Mouse (Mus musculus): ENCODE data around the gene Cpne9. TPM values are rescaled to one million over a fixed set of nuclear protein-coding genes. Genes with fewer than 3 reads are reported as not detected.
A peak's percentile ranks its signal among the peaks of the same experiment; 100 is the strongest.

The Cpne9 gene
- 0.05 and 0.12 TPM in 2 replicates for polyA plus RNA-seq (2014; fragmentation: Nextera tagmentation; extraction: Ambion mirVana)

DNA sequence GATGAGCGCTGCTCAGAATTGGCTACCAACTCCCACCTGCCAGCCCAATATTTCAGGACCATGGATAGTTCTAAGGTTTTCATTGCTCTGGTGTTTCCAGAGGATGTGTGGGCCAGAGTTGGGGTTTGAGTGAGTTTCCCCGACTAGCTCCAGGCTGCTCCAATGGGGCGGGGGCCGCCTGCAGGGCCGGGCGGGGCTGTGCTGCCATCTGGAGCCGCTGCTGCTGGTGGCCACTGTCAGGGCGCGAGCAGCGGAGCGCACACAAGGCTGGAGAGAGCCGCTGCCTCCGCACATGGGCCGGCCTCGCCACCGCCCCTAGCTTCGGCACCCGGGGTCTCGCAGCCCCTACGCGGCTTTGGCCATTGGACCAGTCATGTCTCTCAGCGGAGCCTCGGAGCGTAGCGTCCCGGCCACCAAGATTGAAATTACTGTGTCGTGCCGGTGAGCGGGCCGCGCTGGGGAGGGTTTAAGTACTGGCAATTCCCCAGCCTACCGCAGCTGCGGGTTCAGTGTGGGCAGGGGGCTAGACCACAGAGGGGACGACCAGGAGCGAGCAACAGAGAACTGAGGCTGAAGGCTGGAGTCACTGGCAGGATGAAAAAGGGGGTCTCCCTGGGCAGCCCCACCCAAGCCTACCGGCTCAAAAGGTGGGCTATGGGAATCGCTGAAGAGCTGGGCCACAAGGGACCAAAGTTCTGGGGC lies at the start of gene Cpne9:
Cpne9 (plus strand) TSS at position 207 of the 702 bp plus-strand sequence.
- no peak within 1 kb of the TSS for H3K27ac ChIP-seq (ENCODE audit: low read depth)
- H3K4me1 ChIP-seq (replicated peaks; ENCODE audit: control insufficient read depth, insufficient read depth, low read length): no peaks in the 10 kb centered on the region
- DNase-seq (ENCODE audit: low spot score) (peak; percentile 67), ATAC-seq (replicated peaks; ENCODE audit: low FRiP score, low TSS enrichment, low read depth) (peak; percentile 75)
- H3K27me3 ChIP-seq (replicated peaks; ENCODE audit: control insufficient read depth, insufficient read depth, low read length): peaks cover 34% of the 10 kb centered on the region
- peaks cover 4% of the 10 kb centered on the region; the same call in 1 of the 2 replicates for H3K36me3 ChIP-seq (ENCODE audit: control insufficient read depth, insufficient read depth, low read length)
- no peaks in the 10 kb centered on the region for H3K9me3 ChIP-seq (ENCODE audit: control insufficient read depth, low read length)
- H3K9ac ChIP-seq (ENCODE audit: low read length): no peak within 1 kb of the TSS
- WGBS: 2% methylated on average over 37 of the region's 37 CpGs
- H3K4me2 ChIP-seq (ENCODE audit: low read length): peak within 1 kb of the TSS; percentile 28
- no peak within 1 kb of the TSS; the same call in 1 of the 2 replicates for H3K4me3 ChIP-seq (ENCODE audit: low read depth, low read length)

DNA sequence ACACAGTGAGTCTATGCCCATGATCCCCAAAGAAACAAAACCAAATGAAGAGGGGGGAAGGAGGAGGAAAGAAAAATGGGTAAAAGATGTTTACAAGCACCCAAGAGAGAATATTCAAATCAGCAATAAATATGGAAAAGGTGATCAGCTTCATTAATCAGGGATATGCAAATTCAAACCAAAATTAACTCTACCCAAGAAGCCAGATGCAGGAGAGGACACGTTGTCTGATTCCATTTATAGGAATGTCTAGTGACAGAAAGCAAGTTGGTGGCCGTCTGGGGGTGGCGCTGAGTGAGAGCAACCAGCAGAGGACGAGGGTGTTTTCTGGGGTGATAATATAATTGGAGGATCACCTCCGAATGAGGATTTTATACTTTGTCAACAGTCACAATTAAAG lies 47.0 kb upstream of the Cpne9 start:
- Histone ChIP-seq H3K9me3 (ENCODE audit: control insufficient read depth, low read length) (no peaks in the 10 kb centered on the region), H3K4me2 (ENCODE audit: low read length) (no peak overlapping the region), H3K4me1 (replicated peaks; ENCODE audit: control insufficient read depth, insufficient read depth, low read length) (peaks cover 8% of the 10 kb centered on the region), H3K27ac (ENCODE audit: low read depth) (no peak overlapping the region), H3K27me3 (replicated peaks; ENCODE audit: control insufficient read depth, insufficient read depth, low read length) (no peaks in the 10 kb centered on the region), H3K4me3 (ENCODE audit: low read depth, low read length) (no peak overlapping the region), H3K36me3 (ENCODE audit: control insufficient read depth, insufficient read depth, low read length) (peaks cover 4% of the 10 kb centered on the region; the same call in 1 of the 2 replicates), H3K9ac (ENCODE audit: low read length) (no peak overlapping the region)
- no peak for DNase-seq (ENCODE audit: low spot score)
- ATAC-seq (replicated peaks; ENCODE audit: low FRiP score, low TSS enrichment, low read depth): no peak
- 59% methylated on average over 5 of the region's 5 CpGs for WGBS

DNA sequence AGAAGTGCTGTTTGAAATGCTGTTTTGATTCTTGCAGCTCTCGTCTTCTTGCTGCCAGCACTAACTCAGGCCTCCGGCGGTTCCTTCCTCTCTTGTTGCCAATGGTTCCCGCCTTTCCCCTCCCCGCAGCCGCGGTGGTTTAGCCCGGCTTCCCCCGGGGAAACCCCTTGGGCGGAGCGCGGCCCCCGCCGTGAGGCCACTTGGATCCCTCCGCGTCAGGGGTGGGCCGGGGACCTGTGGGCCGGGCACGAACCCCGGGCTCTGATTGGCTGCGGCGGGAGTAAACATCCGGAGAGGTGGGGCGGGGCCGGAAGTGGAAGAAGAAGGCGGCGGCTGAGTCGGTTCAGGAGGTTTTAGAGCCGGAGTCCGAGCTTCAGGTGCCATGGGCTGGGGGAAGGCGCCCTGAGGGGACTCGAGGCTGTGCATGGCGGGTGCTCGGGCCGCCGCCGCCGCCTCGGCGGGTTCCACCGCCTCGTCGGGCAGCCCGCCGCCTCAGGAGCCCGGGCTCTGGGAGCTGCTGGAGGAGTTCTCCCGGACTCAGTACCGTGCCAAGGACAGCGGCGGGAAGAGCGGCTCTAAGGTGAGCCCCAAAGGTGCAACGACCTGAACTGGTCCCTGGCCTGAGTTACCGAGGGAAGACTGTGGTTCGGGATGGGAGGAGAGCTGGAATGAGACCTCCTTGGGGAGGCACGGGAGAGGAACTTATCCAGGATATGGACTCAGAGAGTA lies 44.4 kb upstream of the Cpne9 start, which contains the start of gene Mtmr14:
Mtmr14 (plus strand) TSS at position 302 of the 729 bp plus-strand sequence.
- Histone ChIP-seq H3K4me1 (replicated peaks; ENCODE audit: control insufficient read depth, insufficient read depth, low read length) (peaks cover 8% of the 10 kb centered on the region), H3K4me3 (ENCODE audit: low read depth, low read length) (peak within 1 kb of the TSS; percentile 93), H3K36me3 (ENCODE audit: control insufficient read depth, insufficient read depth, low read length) (peaks cover 19% of the 10 kb centered on the region), H3K4me2 (ENCODE audit: low read length) (peak within 1 kb of the TSS; percentile 91), H3K9me3 (ENCODE audit: control insufficient read depth, low read length) (no peaks in the 10 kb centered on the region), H3K9ac (ENCODE audit: low read length) (peak within 1 kb of the TSS; percentile 71), H3K27me3 (replicated peaks; ENCODE audit: control insufficient read depth, insufficient read depth, low read length) (no peaks in the 10 kb centered on the region), H3K27ac (ENCODE audit: low read depth) (no peak within 1 kb of the TSS)
- under 1% methylated on average over 54 of the region's 55 CpGs for WGBS
- peak; percentile 99 for ATAC-seq (replicated peaks; ENCODE audit: low FRiP score, low TSS enrichment, low read depth)
- DNase-seq (ENCODE audit: low spot score): peak; percentile 99

DNA sequence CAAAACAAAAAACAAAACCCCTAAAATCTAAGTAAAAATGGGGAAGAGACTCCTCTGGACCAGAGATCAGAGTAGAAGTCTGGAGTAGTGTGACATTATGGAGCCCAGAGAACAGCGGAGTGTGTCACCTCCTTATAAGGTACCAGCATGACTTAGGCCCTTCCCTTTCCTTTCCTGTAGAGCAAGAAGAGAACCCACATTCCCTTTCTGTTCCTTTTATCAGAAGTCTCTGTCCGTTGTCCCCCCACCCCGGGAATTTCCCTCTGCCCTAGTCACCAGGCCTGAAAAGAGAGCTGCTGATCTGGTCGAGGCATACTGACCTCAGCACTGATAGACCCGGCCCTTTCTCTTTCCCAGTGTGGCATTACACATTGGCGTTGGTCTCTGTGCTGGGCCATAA lies 43.7 kb upstream of the Cpne9 start:
- no peak for ATAC-seq (replicated peaks; ENCODE audit: low FRiP score, low TSS enrichment, low read depth)

DNA sequence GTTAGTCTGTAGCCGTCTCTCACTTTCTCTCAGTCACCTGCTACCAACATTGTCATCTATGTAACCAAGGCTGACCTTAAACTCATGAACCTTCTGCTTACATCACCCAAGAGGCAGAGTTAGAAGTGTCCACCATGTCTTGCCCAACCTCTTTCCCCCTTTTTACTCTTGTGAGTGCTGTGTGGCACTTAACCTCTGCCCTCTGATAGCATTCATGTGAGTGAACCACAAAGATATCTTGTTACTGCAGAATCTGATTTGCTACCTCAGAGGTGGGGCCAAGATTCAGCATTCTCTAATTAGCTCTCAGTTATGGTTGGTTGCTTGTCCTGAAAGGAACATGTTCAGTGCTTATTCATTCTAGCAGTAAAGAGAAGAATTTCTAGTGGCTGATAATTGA lies 39.4 kb upstream of the Cpne9 start:
- ATAC-seq (replicated peaks; ENCODE audit: low FRiP score, low TSS enrichment, low read depth): no peak
- H3K36me3 ChIP-seq (ENCODE audit: control insufficient read depth, insufficient read depth, low read length): peaks cover 35% of the 10 kb centered on the region
- no peaks in the 10 kb centered on the region for H3K9me3 ChIP-seq (ENCODE audit: control insufficient read depth, low read length)
- DNase-seq (ENCODE audit: low spot score): no peak
- H3K9ac ChIP-seq (ENCODE audit: low read length): no peak overlapping the region
- WGBS: 93% methylated on average over 1 of the region's 1 CpGs
- H3K4me1 ChIP-seq (replicated peaks; ENCODE audit: control insufficient read depth, insufficient read depth, low read length): peaks cover 8% of the 10 kb centered on the region
- no peaks in the 10 kb centered on the region for H3K27me3 ChIP-seq (replicated peaks; ENCODE audit: control insufficient read depth, insufficient read depth, low read length)
- no peak overlapping the region for H3K4me2 ChIP-seq (ENCODE audit: low read length)
- H3K27ac ChIP-seq (ENCODE audit: low read depth): no peak overlapping the region
- no peak overlapping the region for H3K4me3 ChIP-seq (ENCODE audit: low read depth, low read length)

More for the DNA sequence above, 43.7 kb upstream of the Cpne9 start:
- Histone ChIP-seq H3K4me1 (replicated peaks; ENCODE audit: control insufficient read depth, insufficient read depth, low read length) (peaks cover 8% of the 10 kb centered on the region), H3K27me3 (replicated peaks; ENCODE audit: control insufficient read depth, insufficient read depth, low read length) (no peaks in the 10 kb centered on the region), H3K27ac (ENCODE audit: low read depth) (no peak overlapping the region), H3K9me3 (ENCODE audit: control insufficient read depth, low read length) (no peaks in the 10 kb centered on the region), H3K4me2 (ENCODE audit: low read length) (peak overlapping the region; percentile 91), H3K36me3 (ENCODE audit: control insufficient read depth, insufficient read depth, low read length) (peaks cover 26% of the 10 kb centered on the region), H3K4me3 (ENCODE audit: low read depth, low read length) (peak overlapping the region; percentile 93), H3K9ac (ENCODE audit: low read length) (peak overlapping the region; percentile 71)
- WGBS: 27% methylated on average over 6 of the region's 6 CpGs
- no peak for DNase-seq (ENCODE audit: low spot score)

DNA sequence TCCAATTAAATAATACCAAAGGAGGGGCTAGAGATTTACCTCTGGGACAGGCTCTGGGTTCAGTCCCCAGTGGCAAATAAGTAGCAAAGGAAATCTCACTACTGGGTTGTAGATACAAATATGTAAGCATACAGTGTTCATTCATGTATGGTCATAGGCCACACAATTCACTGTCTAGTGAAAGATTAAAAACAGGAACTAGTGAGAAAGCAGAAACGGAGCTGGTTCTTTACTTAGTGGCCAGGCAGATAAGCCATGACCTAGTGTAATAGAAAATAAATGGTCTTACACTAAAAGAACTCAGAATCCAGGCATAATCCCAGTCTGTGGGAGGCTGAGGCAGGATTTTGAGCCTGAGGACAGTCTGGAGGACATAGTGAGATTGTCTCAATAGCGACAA lies 36.5 kb upstream of the Cpne9 start:
- H3K9ac ChIP-seq (ENCODE audit: low read length): no peak overlapping the region
- no peaks in the 10 kb centered on the region for H3K27me3 ChIP-seq (replicated peaks; ENCODE audit: control insufficient read depth, insufficient read depth, low read length)
- H3K4me2 ChIP-seq (ENCODE audit: low read length): no peak overlapping the region
- H3K36me3 ChIP-seq (ENCODE audit: control insufficient read depth, insufficient read depth, low read length): peaks cover 35% of the 10 kb centered on the region
- WGBS: 91% methylated on average over 2 of the region's 2 CpGs
- ATAC-seq (replicated peaks; ENCODE audit: low FRiP score, low TSS enrichment, low read depth) (no peak), DNase-seq (ENCODE audit: low spot score) (no peak)
- H3K4me3 ChIP-seq (ENCODE audit: low read depth, low read length): no peak overlapping the region
- no peak overlapping the region for H3K27ac ChIP-seq (ENCODE audit: low read depth)
- no peaks in the 10 kb centered on the region for H3K9me3 ChIP-seq (ENCODE audit: control insufficient read depth, low read length)
- H3K4me1 ChIP-seq (replicated peaks; ENCODE audit: control insufficient read depth, insufficient read depth, low read length): no peaks in the 10 kb centered on the region

DNA sequence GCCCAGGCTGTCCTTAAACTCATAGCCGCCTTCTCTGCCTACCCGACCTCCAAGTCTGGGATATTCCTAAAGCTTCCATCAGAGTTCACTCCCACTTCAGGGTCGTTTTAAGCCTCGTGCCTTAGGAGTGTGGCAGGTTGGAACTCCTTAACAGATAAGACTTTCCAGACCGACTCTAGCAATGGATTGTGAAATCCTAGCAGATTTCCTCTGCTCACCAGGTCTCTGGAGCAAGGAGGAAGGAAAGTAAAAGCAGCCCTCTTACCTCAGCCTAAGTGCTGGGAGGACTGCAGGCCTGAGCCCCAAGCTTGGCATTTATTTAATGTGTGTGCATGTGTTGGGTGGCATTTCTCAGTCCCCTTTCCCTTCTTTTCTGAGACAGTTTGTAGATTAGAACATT lies 31.3 kb upstream of the Cpne9 start:
- ATAC-seq (replicated peaks; ENCODE audit: low FRiP score, low TSS enrichment, low read depth) (no peak), DNase-seq (ENCODE audit: low spot score) (no peak)
- Histone ChIP-seq H3K9me3 (ENCODE audit: control insufficient read depth, low read length) (no peaks in the 10 kb centered on the region), H3K9ac (ENCODE audit: low read length) (no peak overlapping the region), H3K4me1 (replicated peaks; ENCODE audit: control insufficient read depth, insufficient read depth, low read length) (no peaks in the 10 kb centered on the region), H3K27me3 (replicated peaks; ENCODE audit: control insufficient read depth, insufficient read depth, low read length) (no peaks in the 10 kb centered on the region), H3K4me3 (ENCODE audit: low read depth, low read length) (no peak overlapping the region), H3K4me2 (ENCODE audit: low read length) (no peak overlapping the region), H3K36me3 (ENCODE audit: control insufficient read depth, insufficient read depth, low read length) (peaks cover 46% of the 10 kb centered on the region), H3K27ac (ENCODE audit: low read depth) (no peak overlapping the region)
- WGBS: 90% methylated on average over 5 of the region's 5 CpGs

DNA sequence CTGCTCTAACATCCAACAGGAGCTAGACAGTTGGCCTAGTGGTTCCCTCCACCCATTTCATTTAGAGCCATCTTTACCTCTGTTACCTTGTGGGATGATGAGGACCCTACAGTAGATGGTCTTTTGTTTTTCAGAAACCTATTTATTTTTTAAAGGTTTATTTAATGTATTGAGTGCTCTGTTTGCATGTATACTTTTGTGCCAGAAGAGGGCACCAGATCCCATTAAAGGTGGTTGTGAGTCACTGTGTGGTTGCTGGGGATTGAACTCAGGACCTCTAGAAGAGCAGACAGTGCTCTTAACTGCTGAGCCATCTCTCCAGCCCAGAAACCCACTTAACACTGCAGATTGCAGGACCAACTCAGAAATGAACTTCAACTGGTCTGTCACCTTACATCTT lies 30.2 kb upstream of the Cpne9 start:
- ATAC-seq (replicated peaks; ENCODE audit: low FRiP score, low TSS enrichment, low read depth) (no peak), DNase-seq (ENCODE audit: low spot score) (no peak)
- peaks cover 57% of the 10 kb centered on the region for H3K36me3 ChIP-seq (ENCODE audit: control insufficient read depth, insufficient read depth, low read length)

More for the DNA sequence above, 30.2 kb upstream of the Cpne9 start:
- no peak overlapping the region for H3K4me2 ChIP-seq (ENCODE audit: low read length)
- no peaks in the 10 kb centered on the region for H3K4me1 ChIP-seq (replicated peaks; ENCODE audit: control insufficient read depth, insufficient read depth, low read length)
- H3K27me3 ChIP-seq (replicated peaks; ENCODE audit: control insufficient read depth, insufficient read depth, low read length): no peaks in the 10 kb centered on the region
- H3K9me3 ChIP-seq (ENCODE audit: control insufficient read depth, low read length): no peaks in the 10 kb centered on the region
- H3K27ac ChIP-seq (ENCODE audit: low read depth): no peak overlapping the region
- no peak overlapping the region for H3K4me3 ChIP-seq (ENCODE audit: low read depth, low read length)
- H3K9ac ChIP-seq (ENCODE audit: low read length): no peak overlapping the region

Measured in intestine, embryonic 14.5 days (tissue).